Mouse (Mus musculus) embryonic fibroblast, embryonic 13.5 days (primary cell): ENCODE measurements around the gene Slc25a42.

Experiments used
- CTCF ChIP-seq: IDR thresholded peaks from 2 replicates; pipeline ENCODE4 v1.5.1; 2011; ENCODE audit warnings: mild to moderate bottlenecking, control low read depth, low read length, moderate library complexity, borderline replicate concordance; ENCODE audit not compliant: insufficient read depth
- POLR2A ChIP-seq: IDR thresholded peaks from 2 replicates; pipeline ENCODE4 v1.6.1; 2011; ENCODE audit warnings: low read depth, mild to moderate bottlenecking, control low read depth, low read length, moderate library complexity

DNA sequence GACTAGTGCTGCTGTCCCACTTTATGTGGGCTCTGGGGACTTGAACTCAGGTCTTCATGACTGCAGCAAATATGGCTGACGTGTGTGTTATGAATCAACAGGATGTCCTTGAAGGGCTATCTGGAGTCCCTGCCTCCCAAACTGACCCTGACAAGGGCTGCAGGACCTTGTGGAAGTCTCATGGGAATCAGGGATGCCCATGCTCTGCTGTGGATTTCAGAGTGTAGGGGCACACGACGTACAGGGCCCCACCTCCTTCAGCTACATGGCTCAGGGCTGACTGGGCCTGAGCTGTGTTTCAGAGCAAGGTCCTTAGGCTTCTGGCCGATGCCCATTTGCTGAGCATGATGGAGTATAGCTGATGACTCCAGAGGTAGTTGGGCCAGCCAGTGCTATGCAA, 28.9 kb downstream of the Slc25a42 start:
- TF ChIP-seq CTCF (no peak), POLR2A (no peak)
